Mouse (Mus musculus) induced T-regulatory cell, adult 2 months (primary cell): ENCODE measurements around the gene Mttp.

ENCODE experiments used
- DNase-seq: peaks from one replicate; pipeline ENCODE4 v3.0.0-alpha.2; 2012; ENCODE audit warnings: low read depth

Gene Mttp

GRCm38 (mm10) chr3:138051431-138051830 lies 93.3 kb downstream of the Mttp start:
- no peak for DNase-seq

- DNase-seq: no peak
These were observed 94.0 kb downstream of the Mttp start for GRCm38 (mm10) chr3:138050772-138051171.

DNA sequence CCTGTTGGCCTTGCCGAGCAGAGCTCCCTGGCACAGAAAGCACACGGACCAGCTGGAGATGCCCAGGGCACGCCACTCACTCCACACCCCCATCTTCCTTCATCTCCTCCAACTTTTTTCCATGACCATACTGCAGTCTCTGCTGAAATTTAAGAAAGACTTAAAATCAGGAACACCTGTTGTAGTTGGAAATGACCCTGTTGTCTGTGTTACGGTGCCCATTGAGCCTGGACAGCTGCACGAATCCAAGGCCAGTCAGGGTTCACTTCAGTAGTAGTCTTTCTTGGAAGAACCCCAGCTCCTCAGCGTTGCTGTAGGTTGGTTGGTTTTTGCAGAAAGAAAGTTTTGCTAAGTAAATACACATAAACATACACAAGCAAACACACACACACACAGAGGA lies 95.2 kb downstream of the Mttp start:
- no peak for DNase-seq

DNA sequence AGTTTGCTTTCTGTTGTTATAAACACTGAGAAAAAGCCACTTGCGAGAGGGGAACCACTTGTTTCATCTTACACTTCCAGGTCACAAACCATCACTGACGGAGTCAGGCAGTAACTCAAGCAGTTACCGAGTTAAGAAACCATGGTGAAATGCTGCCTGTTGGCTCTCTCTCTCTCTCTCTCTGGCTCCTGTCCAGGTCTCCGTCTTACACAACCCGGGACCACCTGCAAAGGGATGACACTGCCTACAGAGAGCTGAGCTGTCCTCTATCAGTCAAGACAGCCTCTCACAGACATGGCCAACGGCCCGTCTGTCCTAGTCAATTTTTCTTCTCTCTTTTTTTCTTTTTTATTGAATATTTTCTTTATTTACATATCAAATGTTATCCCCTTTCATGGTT lies 101.5 kb downstream of the Mttp start:
- DNase-seq: no peak

- DNase-seq: no peak
These were observed 103.0 kb downstream of the Mttp start for GRCm38 (mm10) chr3:138041591-138042301.

- no peak for DNase-seq
These were observed 103.8 kb downstream of the Mttp start for GRCm38 (mm10) chr3:138040938-138041337.
